Mouse (Mus musculus) hindbrain, embryonic 11.5 days (tissue): ENCODE data around the gene Zfand2a. TPM values are rescaled to one million over a fixed set of nuclear protein-coding genes. Genes with fewer than 3 reads are reported as not detected.

Experiments used
- ATAC-seq: fragments of 200-750 bp; cut with Nextera tagmentation; 2 replicates; pipeline ENCODE4 v1.8.0; 2017; ENCODE audit warnings: mild to moderate bottlenecking, moderate TSS enrichment, moderate library complexity; ENCODE audit not compliant: low FRiP score
- DNase-seq: peaks from one replicate; pipeline ENCODE4 v3.0.0-alpha.2; 2015; ENCODE audit warnings: low spot score
- H3K27ac ChIP-seq: fragments of 300-500 bp; sonication (generic); 2 replicates; pipeline ENCODE4 v1.5.1; 2014; ENCODE audit warnings: mild to moderate bottlenecking, low read depth, low read length
- H3K27me3 ChIP-seq: fragments of 300-500 bp; sonication (generic); 2 replicates; pipeline ENCODE4 v1.6.1; 2014; ENCODE audit warnings: mild to moderate bottlenecking, low read length, moderate library complexity, mixed read lengths; ENCODE audit not compliant: control insufficient read depth, insufficient read depth
- H3K36me3 ChIP-seq: fragments of 300-500 bp; sonication (generic); 2 replicates; pipeline ENCODE4 v1.6.1; 2014; ENCODE audit warnings: mild to moderate bottlenecking, low read length, moderate library complexity, mixed read lengths; ENCODE audit not compliant: control insufficient read depth, insufficient read depth
- H3K4me1 ChIP-seq: fragments of 300-500 bp; sonication (generic); replicated peaks from 2 replicates; pipeline ENCODE4 v1.6.1; 2014; ENCODE audit warnings: low read length, mixed read lengths; ENCODE audit not compliant: control insufficient read depth, insufficient read depth
- H3K4me2 ChIP-seq: fragments of 300-500 bp; sonication (generic); replicated peaks from 2 replicates; pipeline ENCODE4 v1.6.1; 2014; ENCODE audit warnings: mild to moderate bottlenecking, low read depth, low read length
- H3K4me3 ChIP-seq: fragments of 300-500 bp; sonication (generic); 2 replicates; pipeline ENCODE4 v1.5.1; 2014; ENCODE audit warnings: low read depth, low read length
- H3K9ac ChIP-seq: fragments of 300-500 bp; sonication (generic); 2 replicates; pipeline ENCODE4 v1.6.1; 2014; ENCODE audit warnings: low read depth, low read length
- H3K9me3 ChIP-seq: fragments of 300-500 bp; sonication (generic); 2 replicates; pipeline ENCODE4 v1.6.1; 2016; ENCODE audit warnings: low read length; ENCODE audit not compliant: control insufficient read depth
- WGBS: fragments of 180-500 bp; shearing (Covaris S2); extraction: QIAGEN DNeasy Blood & Tissue Kit; methylation state at CpG from one replicate; pipeline ENCODE4 v1.1.7; 2014; 5-methylcytosine and 5-hydroxymethylcytosine counted together
- polyA plus RNA-seq: library from polyadenylated mRNA; unstranded; fragments of >200 nt; fragmentation: Nextera tagmentation; extraction: Ambion mirVana; gene quantifications from 2 replicates; pipeline ENCODE4 v1.2.1, GENCODE M21; 2014

Zfand2a gene
- polyA plus RNA-seq, 1 experiment from 2014 or later: 8.4 TPM

GRCm38 (mm10) chr5:139460384-139461067 lies 23.8 kb downstream of the Zfand2a start, which contains the start of gene 3110082I17Rik:
TSS of gene 3110082I17Rik (minus strand) at chr5:139460527.
- H3K9me3 ChIP-seq: no peaks in the 10 kb centered on the region
- DNase-seq (peak; percentile 99), ATAC-seq (peak; percentile 98)
- no peaks in the 10 kb centered on the region; the same call in 1 of the 2 replicates for H3K4me1 ChIP-seq
- 4% methylated on average over 42 of the region's 42 CpGs for WGBS
- H3K9ac ChIP-seq: peak within 1 kb of the TSS; percentile 49; the same call in 1 of the 2 replicates
- H3K4me3 ChIP-seq: peak within 1 kb of the TSS; percentile 70
- peak within 1 kb of the TSS; percentile 80 for H3K4me2 ChIP-seq
- no peak within 1 kb of the TSS for H3K27ac ChIP-seq
- no peaks in the 10 kb centered on the region for H3K36me3 ChIP-seq
- no peaks in the 10 kb centered on the region for H3K27me3 ChIP-seq

GRCm38 (mm10) chr5:139459938-139460337 lies 24.4 kb downstream of the Zfand2a start:
- Histone ChIP-seq H3K27ac (no peak overlapping the region), H3K27me3 (no peaks in the 10 kb centered on the region), H3K9ac (peak overlapping the region; percentile 49; the same call in 1 of the 2 replicates), H3K4me3 (peak overlapping the region; percentile 70), H3K36me3 (no peaks in the 10 kb centered on the region), H3K4me2 (peak overlapping the region; percentile 80), H3K9me3 (no peaks in the 10 kb centered on the region), H3K4me1 (no peaks in the 10 kb centered on the region; the same call in 1 of the 2 replicates)
- DNase-seq (no peak), ATAC-seq (no peak)
- WGBS: 9% methylated on average over 10 of the region's 10 CpGs

- no peak for DNase-seq
Measured at GRCm38 (mm10) chr5:139457241-139457640, 27.1 kb downstream of the Zfand2a start.

GRCm38 (mm10) chr5:139455166-139455565 lies 29.2 kb downstream of the Zfand2a start:
- Histone ChIP-seq H3K9me3 (no peaks in the 10 kb centered on the region), H3K27me3 (no peaks in the 10 kb centered on the region), H3K27ac (no peak overlapping the region), H3K36me3 (no peaks in the 10 kb centered on the region), H3K4me3 (no peak overlapping the region), H3K9ac (no peak overlapping the region), H3K4me1 (no peaks in the 10 kb centered on the region; the same call in 1 of the 2 replicates), H3K4me2 (no peak overlapping the region)
- DNase-seq (no peak), ATAC-seq (no peak)
- 95% methylated on average over 12 of the region's 12 CpGs for WGBS

More at GRCm38 (mm10) chr5:139457241-139457640, 27.1 kb downstream of the Zfand2a start:
- Histone ChIP-seq H3K9me3 (no peaks in the 10 kb centered on the region), H3K36me3 (no peaks in the 10 kb centered on the region), H3K4me1 (no peaks in the 10 kb centered on the region; the same call in 1 of the 2 replicates), H3K27ac (no peak overlapping the region), H3K9ac (no peak overlapping the region), H3K27me3 (no peaks in the 10 kb centered on the region), H3K4me3 (no peak overlapping the region), H3K4me2 (no peak overlapping the region)
- ATAC-seq: no peak
- 92% methylated on average over 8 of the region's 8 CpGs for WGBS

- 91% methylated on average over 10 of the region's 10 CpGs for WGBS
- Histone ChIP-seq H3K27me3 (no peaks in the 10 kb centered on the region), H3K4me1 (no peaks in the 10 kb centered on the region), H3K9me3 (no peaks in the 10 kb centered on the region), H3K9ac (no peak overlapping the region), H3K36me3 (no peaks in the 10 kb centered on the region), H3K27ac (no peak overlapping the region), H3K4me2 (no peak overlapping the region), H3K4me3 (no peak overlapping the region)
- ATAC-seq (no peak), DNase-seq (no peak)
Measured at GRCm38 (mm10) chr5:139453031-139453430, 31.3 kb downstream of the Zfand2a start.

GRCm38 (mm10) chr5:139449926-139450325 lies 34.4 kb downstream of the Zfand2a start:
- Histone ChIP-seq H3K4me1 (no peaks in the 10 kb centered on the region), H3K4me2 (no peak overlapping the region), H3K27me3 (no peaks in the 10 kb centered on the region), H3K9me3 (no peaks in the 10 kb centered on the region), H3K4me3 (no peak overlapping the region), H3K36me3 (no peaks in the 10 kb centered on the region), H3K9ac (no peak overlapping the region), H3K27ac (peak overlapping the region; percentile 77)
- WGBS: 25% methylated on average over 4 of the region's 4 CpGs
- DNase-seq (peak; percentile 44), ATAC-seq (peak; percentile 84)

GRCm38 (mm10) chr5:139449161-139449791 lies 35.1 kb downstream of the Zfand2a start:
- Histone ChIP-seq H3K4me2 (no peak overlapping the region), H3K27me3 (no peaks in the 10 kb centered on the region), H3K27ac (peak overlapping the region; percentile 77), H3K4me1 (no peaks in the 10 kb centered on the region), H3K36me3 (no peaks in the 10 kb centered on the region), H3K9me3 (no peaks in the 10 kb centered on the region), H3K9ac (no peak overlapping the region), H3K4me3 (no peak overlapping the region)
- WGBS: 36% methylated on average over 5 of the region's 5 CpGs
- peak; percentile 66 for ATAC-seq
- peak; percentile 18 for DNase-seq

GRCm38 (mm10) chr5:139448025-139448424 lies 36.3 kb downstream of the Zfand2a start:
- Histone ChIP-seq H3K36me3 (no peaks in the 10 kb centered on the region), H3K4me3 (no peak overlapping the region), H3K9ac (no peak overlapping the region), H3K27ac (no peak overlapping the region), H3K27me3 (no peaks in the 10 kb centered on the region), H3K4me1 (no peaks in the 10 kb centered on the region), H3K9me3 (no peaks in the 10 kb centered on the region), H3K4me2 (no peak overlapping the region)
- 77% methylated on average over 6 of the region's 6 CpGs for WGBS
- DNase-seq: no peak
- no peak for ATAC-seq
